Mouse (Mus musculus): ENCODE measurements around the gene Ankrd65. TPM values are rescaled to one million over a fixed set of nuclear protein-coding genes. Genes with fewer than 3 reads are reported as not detected.
"Not testable (repeated sequence)": the region's sequence is repeated elsewhere in the genome, so short reads cannot be mapped to it uniquely, and the experiment has no call there.

The Ankrd65 gene
- polyA plus RNA-seq, 1 experiment from 2014 or later: not detected

DNA sequence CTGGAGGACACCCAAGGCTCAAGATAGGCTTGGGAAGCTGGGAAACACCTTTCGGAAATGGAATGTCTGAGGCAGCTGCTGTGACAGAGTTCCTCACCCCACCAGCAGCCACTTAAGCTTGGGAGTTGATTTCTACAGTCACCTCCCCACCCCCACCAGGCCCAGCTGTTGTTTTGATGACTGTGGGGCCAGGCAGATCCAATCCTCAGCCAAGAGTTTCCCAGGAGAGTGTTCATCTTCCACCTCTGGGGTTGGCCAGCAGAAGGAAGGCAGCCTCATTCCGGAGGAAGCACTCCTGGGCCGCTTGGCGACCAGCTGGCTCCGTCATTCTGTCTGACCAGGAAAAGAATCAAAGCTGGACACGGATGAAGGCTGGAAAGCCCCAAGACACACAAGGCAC, 9.3 kb upstream of the Ankrd65 start:
- WGBS: 19% methylated on average over 6 of the region's 6 CpGs
- Histone ChIP-seq H3K27ac (peak overlapping the region; percentile 56), H3K27me3 (ENCODE audit: insufficient read depth, poor library complexity, severe bottlenecking) (peaks cover 2% of the 10 kb centered on the region; the same call in 1 of the 2 replicates), H3K9me3 (no peaks in the 10 kb centered on the region), H3K4me1 (peaks cover 42% of the 10 kb centered on the region), H3K4me3 (no peak overlapping the region), H3K36me3 (no peaks in the 10 kb centered on the region)
- DNase-seq (ENCODE audit: low spot score): no peak

DNA sequence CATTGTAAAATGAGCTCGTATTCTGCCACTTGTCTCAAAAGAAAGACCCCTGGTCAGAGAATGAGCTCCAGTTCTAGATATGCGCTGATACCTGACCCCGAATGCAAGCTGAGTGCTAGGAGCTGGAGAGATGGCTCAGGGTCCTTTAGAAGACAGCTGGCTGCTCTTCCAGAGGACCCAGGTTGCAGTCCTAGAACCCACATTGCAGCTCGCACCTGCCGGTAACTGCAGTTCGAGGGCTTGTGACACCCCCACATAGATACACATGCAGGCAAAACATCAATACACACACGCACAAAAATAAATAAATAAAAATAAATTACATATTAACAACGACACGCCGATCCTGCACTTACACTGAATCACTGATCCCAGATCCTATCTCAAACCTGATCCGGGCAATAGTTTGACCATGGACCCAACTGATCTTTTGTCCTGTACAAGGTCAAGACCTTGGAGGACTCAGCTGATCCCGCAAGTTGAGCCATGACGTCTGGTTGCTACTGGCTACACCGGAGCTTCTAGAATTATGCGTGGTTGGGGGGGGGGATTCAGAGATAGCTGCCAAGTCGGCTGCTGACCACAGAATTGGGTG, 6.7 kb upstream of the Ankrd65 start:
- WGBS: 41% methylated on average over 16 of the region's 16 CpGs
- no peaks in the 10 kb centered on the region for H3K27me3 ChIP-seq (ENCODE audit: insufficient read depth, poor library complexity, severe bottlenecking)
- peak overlapping the region; percentile 93 for H3K27ac ChIP-seq
- H3K4me3 ChIP-seq: peak overlapping the region; percentile 71
- no peak for DNase-seq (ENCODE audit: low spot score)
- no peaks in the 10 kb centered on the region for H3K9me3 ChIP-seq
- peaks cover 27% of the 10 kb centered on the region for H3K4me1 ChIP-seq
- no peaks in the 10 kb centered on the region for H3K36me3 ChIP-seq

DNA sequence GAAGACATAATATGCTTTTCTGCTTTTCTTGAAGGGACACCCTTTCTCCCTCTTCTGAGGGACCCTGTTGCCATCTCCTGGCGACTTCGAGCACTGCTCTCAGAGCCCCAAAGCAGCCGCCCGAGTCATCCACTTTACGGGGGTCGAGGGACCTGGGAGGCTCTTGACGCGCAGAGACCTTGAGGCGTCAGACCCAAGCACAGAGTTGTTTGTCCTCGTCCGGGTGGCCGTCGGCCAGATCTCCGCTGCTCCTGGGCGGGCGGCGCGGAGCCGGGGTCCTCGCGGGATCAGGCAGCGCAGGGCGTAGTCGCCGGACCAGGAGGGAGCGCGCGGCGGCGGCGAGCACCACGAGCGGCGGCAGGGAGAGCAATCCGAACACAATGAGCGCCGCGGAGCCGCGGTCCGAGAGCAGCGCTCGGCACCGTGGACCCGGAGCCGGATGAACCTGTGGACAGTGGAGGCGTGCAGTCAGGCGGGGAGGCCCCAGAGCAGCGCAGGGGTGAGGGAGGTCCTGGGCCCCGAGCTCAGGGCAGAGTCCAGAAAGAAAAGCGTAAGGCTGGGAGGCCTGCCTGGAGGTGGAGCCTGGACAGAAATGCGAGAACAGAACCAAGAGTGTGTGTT, 6.0 kb upstream of the Ankrd65 start:
- Histone ChIP-seq H3K27ac (peak overlapping the region; percentile 93), H3K4me1 (peaks cover 27% of the 10 kb centered on the region), H3K4me3 (peak overlapping the region; percentile 71), H3K9me3 (no peaks in the 10 kb centered on the region), H3K27me3 (ENCODE audit: insufficient read depth, poor library complexity, severe bottlenecking) (no peaks in the 10 kb centered on the region), H3K36me3 (no peaks in the 10 kb centered on the region)
- WGBS: under 1% methylated on average over 52 of the region's 52 CpGs
- peak; percentile 93 for DNase-seq (ENCODE audit: low spot score)

DNA sequence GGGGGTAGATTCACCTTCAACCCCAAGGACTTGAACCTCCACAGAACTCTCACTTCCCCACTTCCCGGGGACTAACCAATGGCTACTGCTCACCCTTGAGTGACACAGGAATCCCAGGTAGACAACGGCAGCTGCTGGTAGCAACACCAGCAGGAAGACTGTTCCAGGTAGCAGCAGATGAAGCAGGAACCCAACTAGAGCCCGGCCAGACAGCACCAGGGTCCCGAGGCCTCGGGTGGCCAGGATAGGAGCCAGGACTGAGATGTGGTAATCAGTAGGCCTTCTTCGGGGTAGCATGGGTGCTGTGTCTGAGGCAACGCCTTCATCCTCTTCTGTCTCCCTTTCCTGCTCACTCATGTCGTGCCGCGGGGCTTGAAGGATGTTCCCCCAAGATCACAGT, 5.0 kb upstream of the Ankrd65 start:
- Histone ChIP-seq H3K36me3 (no peaks in the 10 kb centered on the region), H3K9me3 (no peaks in the 10 kb centered on the region), H3K4me1 (peaks cover 25% of the 10 kb centered on the region), H3K27ac (peak overlapping the region; percentile 93; the same call in 1 of the 2 replicates), H3K4me3 (peak overlapping the region; percentile 71; the same call in 1 of the 2 replicates), H3K27me3 (ENCODE audit: insufficient read depth, poor library complexity, severe bottlenecking) (0 out of 2 replicates have a peak, but pooled peaks cover 2% of the 10 kb centered on the region)
- no peak for DNase-seq (ENCODE audit: low spot score)
- 69% methylated on average over 10 of the region's 10 CpGs for WGBS

DNA sequence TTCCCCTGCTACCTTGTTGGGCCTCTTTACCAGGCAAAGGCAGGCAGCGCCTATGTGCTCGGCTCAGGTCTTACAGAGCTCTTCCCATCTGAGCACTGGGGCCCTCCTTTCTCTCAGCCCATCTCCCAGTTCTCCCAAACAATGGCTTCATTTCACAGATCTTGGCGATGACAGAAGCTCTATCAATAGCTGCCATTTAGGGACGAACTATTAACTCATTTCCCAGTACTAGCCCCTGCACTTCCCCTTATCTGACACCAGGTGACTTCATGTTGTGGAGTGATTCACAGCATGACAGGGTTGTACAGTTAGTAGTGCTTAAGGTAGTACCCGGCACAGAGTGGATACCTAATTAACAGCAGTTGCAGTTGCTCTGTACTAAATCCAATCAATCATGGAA, 4.4 kb upstream of the Ankrd65 start, which contains the start of gene Tmem88b:
TSS of gene Tmem88b (minus strand) at position 56 of the 400 bp plus-strand sequence.
- Histone ChIP-seq H3K36me3 (no peaks in the 10 kb centered on the region), H3K4me3 (peak within 1 kb of the TSS; percentile 71), H3K27me3 (ENCODE audit: insufficient read depth, poor library complexity, severe bottlenecking) (peaks cover 8% of the 10 kb centered on the region; the same call in 1 of the 2 replicates), H3K27ac (peak within 1 kb of the TSS; percentile 93), H3K9me3 (no peaks in the 10 kb centered on the region), H3K4me1 (peaks cover 22% of the 10 kb centered on the region)
- 32% methylated on average over 5 of the region's 5 CpGs for WGBS
- DNase-seq (ENCODE audit: low spot score): no peak

DNA sequence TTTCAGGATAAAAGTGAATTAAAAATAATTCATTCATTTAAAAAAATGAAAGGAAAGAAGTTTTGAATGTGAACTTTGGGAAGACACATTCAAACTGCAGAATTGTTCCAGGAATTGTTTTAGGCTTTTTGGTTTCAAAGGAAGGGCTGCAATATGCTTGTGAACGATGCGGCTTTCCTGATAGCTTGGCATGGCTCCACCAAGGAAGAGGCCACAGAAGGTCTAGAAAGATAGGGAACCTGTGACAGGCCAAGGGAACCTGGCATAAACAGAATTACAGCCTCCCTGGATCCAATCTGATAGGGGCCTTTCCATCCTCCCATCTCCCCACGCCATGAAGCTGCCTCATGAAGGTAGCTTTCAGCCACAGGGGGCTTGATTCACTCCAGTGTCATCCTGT, 1.9 kb upstream of the Ankrd65 start:
- Histone ChIP-seq H3K4me1 (peaks cover 20% of the 10 kb centered on the region), H3K27ac (no peak overlapping the region), H3K4me3 (no peak overlapping the region), H3K27me3 (ENCODE audit: insufficient read depth, poor library complexity, severe bottlenecking) (peaks cover 25% of the 10 kb centered on the region), H3K36me3 (no peaks in the 10 kb centered on the region), H3K9me3 (no peaks in the 10 kb centered on the region)
- no peak for DNase-seq (ENCODE audit: low spot score)
- WGBS: 64% methylated on average over 3 of the region's 3 CpGs

DNA sequence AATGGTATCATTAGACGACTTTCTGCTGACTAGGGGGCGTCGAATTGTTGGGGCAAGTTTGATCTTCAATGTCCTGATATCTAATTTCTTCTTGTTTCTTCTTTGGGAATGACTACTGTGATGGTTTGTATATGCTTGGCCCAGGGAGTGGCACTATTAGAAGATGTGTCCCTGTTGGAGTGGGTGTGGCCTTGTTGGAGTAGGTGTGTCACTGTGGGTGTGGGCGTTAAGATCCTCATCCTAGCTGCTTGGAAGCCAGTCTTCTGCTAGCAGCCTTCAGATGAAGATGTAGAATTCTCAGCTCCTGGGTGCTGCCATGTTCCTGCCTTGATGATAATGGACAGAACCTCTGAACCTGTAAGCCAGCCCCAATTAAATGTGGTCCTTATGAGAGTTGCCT, 1.4 kb upstream of the Ankrd65 start:
- not testable (repeated sequence) for H3K36me3 ChIP-seq; H3K27ac ChIP-seq; H3K4me3 ChIP-seq; H3K9me3 ChIP-seq; DNase-seq (ENCODE audit: low spot score)
- peaks cover 25% of the 10 kb centered on the region for H3K27me3 ChIP-seq (ENCODE audit: insufficient read depth, poor library complexity, severe bottlenecking)
- 75% methylated on average over 4 of the region's 4 CpGs for WGBS
- peaks cover 20% of the 10 kb centered on the region for H3K4me1 ChIP-seq

DNA sequence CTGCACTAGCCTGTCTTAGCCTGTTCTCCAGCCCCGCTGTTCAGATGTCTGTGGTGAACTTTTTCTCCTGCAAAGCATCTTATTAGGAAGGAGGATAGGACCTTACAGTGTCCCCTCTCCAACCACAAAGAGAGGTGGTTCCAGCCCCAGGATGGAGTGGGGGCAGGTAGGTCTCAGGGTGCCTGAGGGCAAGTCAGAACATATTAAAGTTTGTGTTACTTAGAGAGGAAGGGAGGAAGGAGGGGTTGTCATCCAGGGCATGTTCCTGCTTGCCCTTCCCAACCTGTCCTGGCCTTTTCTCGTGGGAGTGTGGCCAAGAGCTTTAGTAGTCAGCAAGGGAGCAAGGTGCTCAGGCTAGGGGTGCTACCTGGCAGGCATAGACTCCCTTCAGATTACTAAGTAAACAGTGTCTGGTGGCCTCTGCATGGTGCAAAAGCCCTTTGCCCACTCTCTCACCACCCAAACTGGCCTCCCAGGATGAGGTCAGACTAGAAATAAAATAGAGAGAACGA, 467 bp downstream of the Ankrd65 start:
- DNase-seq (ENCODE audit: low spot score): no peak
- H3K27me3 ChIP-seq (ENCODE audit: insufficient read depth, poor library complexity, severe bottlenecking): peaks cover 25% of the 10 kb centered on the region
- H3K9me3 ChIP-seq: no peaks in the 10 kb centered on the region
- H3K36me3 ChIP-seq: no peaks in the 10 kb centered on the region
- peaks cover 6% of the 10 kb centered on the region; the same call in 1 of the 2 replicates for H3K4me1 ChIP-seq
- peak overlapping the region; percentile 22; the same call in 1 of the 2 replicates for H3K27ac ChIP-seq
- WGBS: 54% methylated on average over 3 of the region's 3 CpGs
- no peak overlapping the region for H3K4me3 ChIP-seq

DNA sequence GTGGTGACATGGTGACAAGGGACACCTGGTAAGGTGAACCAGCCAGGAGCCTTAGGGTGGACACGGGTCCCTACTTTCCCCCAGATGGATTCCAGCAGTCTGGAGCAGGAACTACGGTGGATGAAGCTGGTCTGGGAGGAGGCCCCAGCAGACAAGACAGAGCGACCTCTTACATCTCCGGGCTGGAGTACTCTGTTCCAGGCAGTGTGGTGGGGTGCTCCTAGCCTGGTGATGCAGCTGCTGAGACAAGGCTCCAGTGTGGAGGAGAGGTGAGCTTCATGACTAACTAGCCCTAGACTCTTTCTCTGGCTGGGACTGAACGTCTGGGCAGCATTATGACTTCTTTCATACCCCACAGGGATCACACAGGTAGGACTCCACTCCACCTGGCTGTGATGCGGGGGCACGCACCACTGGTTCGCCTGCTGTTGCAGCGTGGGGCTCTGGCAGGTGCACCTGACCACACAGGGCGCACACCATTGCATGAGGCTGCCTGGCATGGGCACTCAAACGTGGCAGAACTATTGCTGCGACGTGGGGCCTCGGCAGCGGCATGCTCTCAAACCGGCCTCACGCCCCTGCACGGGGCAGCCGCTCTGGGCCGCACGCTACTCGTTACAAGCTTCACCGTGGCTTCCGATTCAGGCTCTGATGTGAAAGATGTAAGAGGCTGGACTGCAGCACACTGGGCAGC, 1.1 kb downstream of the Ankrd65 start:
- 0 out of 2 replicates have a peak overlapping the region, but pooled peaks have one; percentile 48 for H3K27ac ChIP-seq
- no peaks in the 10 kb centered on the region for H3K9me3 ChIP-seq
- peaks cover 25% of the 10 kb centered on the region for H3K27me3 ChIP-seq (ENCODE audit: insufficient read depth, poor library complexity, severe bottlenecking)
- 64% methylated on average over 24 of the region's 24 CpGs for WGBS
- DNase-seq (ENCODE audit: low spot score): no peak
- no peaks in the 10 kb centered on the region for H3K36me3 ChIP-seq
- H3K4me3 ChIP-seq: no peak overlapping the region
- 0 out of 2 replicates have a peak, but pooled peaks cover 6% of the 10 kb centered on the region for H3K4me1 ChIP-seq

DNA sequence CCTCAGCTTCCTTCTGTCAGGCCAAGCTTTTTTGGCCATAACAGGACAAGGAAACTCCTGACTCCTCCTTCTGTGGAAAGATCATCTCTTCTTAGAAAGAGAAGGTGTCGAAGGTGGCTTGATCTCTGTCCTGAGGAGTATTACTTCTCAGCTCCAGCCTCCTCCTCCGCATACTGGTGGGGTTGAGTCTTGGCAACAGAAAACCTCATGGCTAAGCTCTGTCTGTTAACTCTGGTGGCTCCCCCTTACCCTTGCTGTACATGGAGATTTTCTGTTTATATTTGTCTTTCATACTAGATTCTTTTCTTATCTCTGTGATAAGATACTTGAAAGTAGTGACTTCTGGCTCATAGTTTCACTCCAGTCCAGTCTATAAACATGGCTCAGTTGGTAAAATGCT, 3.5 kb downstream of the Ankrd65 start:
- no peak for DNase-seq (ENCODE audit: low spot score)
- Histone ChIP-seq H3K9me3 (no peaks in the 10 kb centered on the region), H3K27ac (no peak overlapping the region), H3K36me3 (no peaks in the 10 kb centered on the region), H3K4me3 (no peak overlapping the region), H3K27me3 (ENCODE audit: insufficient read depth, poor library complexity, severe bottlenecking) (peaks cover 25% of the 10 kb centered on the region), H3K4me1 (0 out of 2 replicates have a peak, but pooled peaks cover 6% of the 10 kb centered on the region)
- 57% methylated on average over 2 of the region's 2 CpGs for WGBS

DNA sequence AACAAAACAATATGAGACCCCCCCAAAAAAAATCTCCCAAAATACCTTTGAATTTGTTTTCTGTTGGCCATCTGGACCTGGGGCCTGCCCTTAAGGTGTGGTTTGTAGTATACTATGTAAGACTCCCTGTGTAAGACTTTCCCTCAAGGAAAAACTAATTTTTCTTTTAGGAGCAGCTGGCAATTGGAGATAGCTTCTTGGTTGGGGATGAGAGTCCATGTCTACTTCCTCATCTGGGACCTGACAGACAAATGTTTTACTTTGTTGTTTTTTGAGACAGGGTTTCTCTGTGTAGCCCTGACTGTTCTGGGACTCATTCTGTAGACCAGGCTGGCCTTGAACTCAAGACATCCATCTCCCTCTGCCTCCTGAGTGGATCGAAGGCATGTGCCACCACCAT, 11.8 kb downstream of the Ankrd65 start:
- WGBS: 80% methylated on average over 1 of the region's 1 CpGs
- H3K27me3 ChIP-seq (ENCODE audit: insufficient read depth, poor library complexity, severe bottlenecking): no peaks in the 10 kb centered on the region
- peaks cover 17% of the 10 kb centered on the region for H3K4me1 ChIP-seq
- no peak for DNase-seq (ENCODE audit: low spot score)
- H3K4me3 ChIP-seq: no peak overlapping the region
- peaks cover 20% of the 10 kb centered on the region for H3K36me3 ChIP-seq
- H3K27ac ChIP-seq: no peak overlapping the region
- no peaks in the 10 kb centered on the region for H3K9me3 ChIP-seq

DNA sequence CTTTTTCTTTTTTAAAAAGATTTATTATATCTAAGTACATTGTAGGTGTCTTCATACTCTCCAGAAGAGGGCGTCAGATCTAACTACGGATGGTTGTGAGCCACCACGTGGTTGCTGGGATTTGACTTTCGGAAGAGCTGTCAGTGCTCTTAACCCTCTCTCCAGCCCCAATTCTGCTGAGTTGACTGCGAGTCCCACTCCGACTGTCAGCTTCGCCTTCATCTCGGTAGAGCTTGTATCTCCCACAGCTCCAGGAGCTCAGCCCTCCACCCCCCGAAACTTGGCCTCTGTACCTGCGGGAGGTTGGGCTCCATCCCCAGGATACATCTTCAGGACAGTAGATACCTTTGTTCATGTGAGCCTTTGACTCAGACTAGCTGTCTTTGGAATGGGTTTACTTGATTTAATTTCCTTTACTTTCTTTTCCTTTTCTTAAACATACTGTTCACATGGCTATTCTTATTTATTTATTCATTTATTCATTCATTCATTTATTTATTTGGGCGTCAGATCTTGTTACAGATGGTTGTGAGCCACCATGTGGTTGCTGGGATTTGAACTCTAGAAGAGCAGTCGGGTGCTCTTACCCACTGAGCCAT, 12.6 kb downstream of the Ankrd65 start, which contains the start of gene Mrpl20:
TSS of gene Mrpl20 (plus strand) at position 138 of the 599 bp plus-strand sequence.
- 6% methylated on average over 12 of the region's 12 CpGs for WGBS
- H3K27me3 ChIP-seq (ENCODE audit: insufficient read depth, poor library complexity, severe bottlenecking): no peaks in the 10 kb centered on the region
- peak within 1 kb of the TSS; percentile 90 for H3K4me3 ChIP-seq
- no peaks in the 10 kb centered on the region for H3K9me3 ChIP-seq
- peaks cover 27% of the 10 kb centered on the region for H3K36me3 ChIP-seq
- DNase-seq (ENCODE audit: low spot score): no peak
- peaks cover 17% of the 10 kb centered on the region for H3K4me1 ChIP-seq
- H3K27ac ChIP-seq: peak within 1 kb of the TSS; percentile 89

All from heart, embryonic 10.5 days (tissue).